In the genomic region with DNA sequence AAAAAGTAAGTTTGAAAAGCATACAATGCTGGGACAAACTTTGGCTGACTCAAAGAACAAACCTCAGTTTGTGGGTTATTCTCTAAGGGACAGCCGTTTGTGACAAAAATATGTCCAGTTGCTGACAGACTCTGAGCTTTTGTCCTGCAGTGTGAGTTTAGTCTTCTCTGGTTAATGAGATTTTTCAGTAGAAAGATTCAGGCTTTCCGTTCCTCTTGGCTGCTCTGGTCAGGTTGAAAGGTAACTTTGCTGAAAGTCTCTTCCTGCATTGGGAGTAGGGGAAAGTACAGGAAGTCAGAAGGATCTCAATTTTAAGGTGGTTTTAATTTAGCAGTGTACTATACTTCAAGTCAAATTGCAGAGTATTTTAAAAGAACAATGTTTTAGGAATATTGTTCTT, we compare ENCODE assay signal across 22 mouse cellular contexts. TPM values are rescaled to one million over a fixed set of nuclear protein-coding genes. Genes with fewer than 3 reads are reported as not detected.
"Had no signal": no experiment of that assay in that cellular context is flagged by ENCODE, and none has a peak within 500 bp of the region (broad histone marks: within the 10 kb centered on the region; RNA-seq: fewer than 3 reads in every experiment).

No protein-coding gene starts in this region.

- H3K4me3 ChIP-seq: liver, embryonic 13.5 days; midbrain, embryonic 15.5 days; neural tube, embryonic 12.5 days; neural tube, embryonic 15.5 days; stomach, embryonic 15.5 days had no signal

- ATAC-seq: intestine, postnatal 0 days; midbrain, embryonic 15.5 days had no signal

- H3K27ac ChIP-seq: liver, embryonic 13.5 days; midbrain, embryonic 15.5 days; neural tube, embryonic 12.5 days; neural tube, embryonic 15.5 days; stomach, embryonic 15.5 days had no signal

- H3K9me3 ChIP-seq: liver, embryonic 13.5 days; midbrain, embryonic 15.5 days; neural tube, embryonic 12.5 days; neural tube, embryonic 15.5 days; stomach, embryonic 15.5 days had no signal

- H3K36me3 ChIP-seq: liver, embryonic 13.5 days; midbrain, embryonic 15.5 days; neural tube, embryonic 12.5 days; neural tube, embryonic 15.5 days; stomach, embryonic 15.5 days had no signal

- H3K4me2 ChIP-seq: liver, embryonic 13.5 days; midbrain, embryonic 11.5 days; midbrain, embryonic 15.5 days; neural tube, embryonic 12.5 days; neural tube, embryonic 15.5 days; stomach, embryonic 15.5 days had no signal

- DNase-seq: liver, embryonic 13.5 days; lung, adult 2 months; lung, postnatal 14 days; lung, postnatal 4 days; right cerebral cortex, postnatal 25 days; spleen, adult 18-20 months; thymus, postnatal 25 days had no signal

- H3K9ac ChIP-seq: liver, embryonic 13.5 days; midbrain, embryonic 15.5 days; neural tube, embryonic 12.5 days; neural tube, embryonic 15.5 days; stomach, embryonic 15.5 days had no signal

- H3K27me3 ChIP-seq: liver, embryonic 13.5 days; midbrain, embryonic 15.5 days; neural tube, embryonic 12.5 days; neural tube, embryonic 15.5 days; stomach, embryonic 15.5 days had no signal

RNA-seq across cellular contexts. Expression of a gene that starts 44.4 kb away (rescaled TPM):
- total RNA-seq: layer of hippocampus, adult 18-20 months; layer of hippocampus, postnatal 14 days; left cerebral cortex, adult 8-10 months; left cerebral cortex, postnatal 25 days; megakaryocyte progenitor cell, adult 5-6 weeks; megakaryocyte-erythroid progenitor cell, adult 5-6 weeks had no signal
- polyA plus RNA-seq: liver, adult 2 months; lung, adult 2 months had no signal

RNA-seq across cellular contexts. Expression of a gene that starts 49.2 kb away (rescaled TPM):
- total RNA-seq: layer of hippocampus, adult 18-20 months; layer of hippocampus, postnatal 14 days; left cerebral cortex, adult 8-10 months; left cerebral cortex, postnatal 25 days; liver, adult 2 months; megakaryocyte progenitor cell, adult 5-6 weeks; megakaryocyte-erythroid progenitor cell, adult 5-6 weeks had no signal
- polyA plus RNA-seq: intestine, embryonic 14.5 days; intestine, postnatal 0 days; liver, adult 2 months; liver, embryonic 16.5 days; lung, adult 2 months; midbrain, embryonic 11.5 days; neural tube, embryonic 12.5 days; neural tube, embryonic 15.5 days; stomach, embryonic 15.5 days had no signal
